Mouse (Mus musculus): Measurements from ENCODE around the gene Fhad1.

The Fhad1 gene

GRCm38 (mm10) chr4:141893157-141893784 is 121.6 kb downstream of the Fhad1 start:
- in situ Hi-C loops (cut with MboI; ENCODE audit: low sequenced_read_pairs), result no loop called here

DNA sequence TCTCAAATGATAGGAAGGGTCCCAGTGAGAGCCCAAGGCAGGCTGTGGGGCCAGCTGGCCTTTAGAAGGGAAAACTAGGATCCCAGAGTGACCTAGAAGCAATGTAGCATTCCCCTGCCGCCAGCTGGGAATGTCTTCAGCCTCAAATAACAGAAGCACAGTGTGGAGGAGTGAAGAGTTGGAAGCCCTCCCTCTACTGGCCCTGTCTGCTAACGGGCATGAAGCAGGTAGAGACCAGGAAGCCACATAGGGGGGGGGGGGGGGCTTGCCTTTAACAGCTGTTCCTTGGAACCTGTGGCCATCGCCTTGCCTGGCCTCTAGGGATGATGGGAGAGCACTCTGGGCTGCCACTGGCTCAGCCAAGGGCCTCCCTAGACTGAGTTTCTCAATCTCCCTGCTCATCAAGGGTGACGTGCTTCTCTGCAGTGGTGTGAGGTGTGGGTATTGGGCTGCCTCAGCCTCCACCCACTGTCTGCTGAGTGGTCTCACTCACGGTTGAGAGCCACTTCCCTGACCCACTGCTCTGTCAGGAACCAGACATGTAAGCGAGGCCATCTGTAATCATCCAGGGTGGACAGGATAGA is 128.4 kb downstream of the Fhad1 start:
- in situ Hi-C loops (cut with MboI; ENCODE audit: low sequenced_read_pairs), result no loop called here

- in situ Hi-C loops (cut with MboI; ENCODE audit: low sequenced_read_pairs), result no loop called here
Observed at GRCm38 (mm10) chr4:141885451-141885850, 129.4 kb downstream of the Fhad1 start.

DNA sequence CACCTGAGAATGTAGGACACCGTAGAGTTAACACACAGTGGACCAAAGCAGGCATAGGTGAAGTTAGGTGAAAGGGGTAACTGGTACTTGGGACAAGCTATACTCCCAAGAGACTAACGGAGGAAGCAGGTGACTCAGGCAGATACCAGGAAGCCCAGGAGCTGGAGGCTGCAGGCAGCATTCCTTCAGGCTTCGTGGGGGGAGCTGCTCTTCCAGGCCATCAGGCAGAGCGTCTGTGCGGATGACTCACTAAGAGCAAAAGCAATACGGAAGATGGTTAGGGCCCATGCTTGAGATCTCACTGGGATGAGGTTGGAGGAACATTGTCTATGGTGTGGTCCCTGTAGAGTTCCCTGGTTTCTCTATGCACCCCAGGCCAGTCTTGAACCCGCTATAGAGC is 132.0 kb downstream of the Fhad1 start:
- in situ Hi-C loops (cut with MboI; ENCODE audit: low sequenced_read_pairs), result no loop called here

DNA sequence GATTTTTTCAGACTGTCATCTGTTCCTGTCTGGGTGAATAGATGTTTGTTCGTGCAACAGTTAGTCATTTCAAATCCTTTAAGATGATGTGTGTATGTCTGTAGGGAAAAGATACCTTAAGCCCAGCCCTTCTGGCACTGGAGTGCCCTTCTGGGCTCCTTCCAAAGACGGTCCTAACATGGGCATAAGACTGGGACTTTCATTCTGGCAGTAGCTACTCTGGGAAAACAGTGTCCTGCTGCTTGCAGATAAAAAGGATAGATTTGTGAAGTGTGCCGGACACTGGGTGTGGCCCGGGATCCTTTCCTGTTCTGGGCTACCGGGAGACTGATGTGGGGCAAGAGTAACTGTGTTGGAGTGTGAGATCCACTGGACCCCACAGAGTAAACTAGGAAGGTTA is 132.9 kb downstream of the Fhad1 start:
- in situ Hi-C loops (cut with MboI; ENCODE audit: low sequenced_read_pairs), result no loop called here

DNA sequence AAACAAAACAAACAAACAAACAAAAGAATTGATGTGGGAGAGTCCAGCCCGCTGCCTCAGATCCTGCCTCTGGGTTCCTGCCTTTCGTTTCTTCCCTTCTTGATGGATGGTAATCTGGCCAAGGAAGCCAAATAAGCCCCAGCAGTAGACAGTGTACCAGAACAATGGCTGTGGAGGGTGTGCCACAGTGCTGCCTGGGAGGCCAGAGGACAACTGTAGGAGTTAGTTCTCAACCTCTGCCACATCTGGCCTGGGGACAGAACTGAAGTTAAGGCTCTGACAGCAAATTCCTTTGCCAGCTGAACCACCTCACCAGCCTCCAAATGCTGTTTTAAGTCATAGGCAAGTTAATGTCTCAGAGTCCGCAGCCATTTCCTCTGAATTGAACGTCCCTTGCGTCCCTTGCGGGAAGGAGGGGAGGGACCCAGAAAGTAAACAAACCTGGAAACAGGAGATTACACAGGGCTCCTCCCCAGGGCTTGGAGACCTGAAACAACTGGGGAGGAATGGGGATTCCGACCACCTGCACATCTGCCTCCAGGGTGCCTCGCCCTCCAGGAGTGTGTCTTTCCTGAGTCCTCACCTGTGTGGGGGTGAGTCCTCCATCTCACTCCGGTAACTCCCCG is 133.5 kb downstream of the Fhad1 start:
- in situ Hi-C loops (cut with MboI; ENCODE audit: low sequenced_read_pairs), result no loop called here

DNA sequence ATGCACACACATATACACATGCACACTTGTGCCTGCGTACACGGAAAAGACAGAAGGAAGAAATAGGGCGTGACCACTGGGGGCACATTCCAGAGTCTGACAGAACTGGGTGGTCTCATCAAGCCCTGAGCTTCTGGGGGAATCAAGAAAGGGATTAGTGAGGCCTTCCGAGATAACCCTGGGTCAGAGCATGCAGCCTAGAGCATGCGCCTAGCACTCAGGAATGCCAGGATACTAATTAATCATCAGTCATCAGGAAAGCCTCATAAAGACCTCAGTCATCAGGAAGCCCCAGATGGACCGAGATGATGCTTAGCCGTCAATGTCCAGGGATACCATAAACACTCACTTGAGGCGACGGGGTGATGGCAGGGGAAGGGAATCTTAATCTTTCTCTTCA is 135.0 kb downstream of the Fhad1 start:
- in situ Hi-C loops (cut with MboI; ENCODE audit: low sequenced_read_pairs), result no loop called here

DNA sequence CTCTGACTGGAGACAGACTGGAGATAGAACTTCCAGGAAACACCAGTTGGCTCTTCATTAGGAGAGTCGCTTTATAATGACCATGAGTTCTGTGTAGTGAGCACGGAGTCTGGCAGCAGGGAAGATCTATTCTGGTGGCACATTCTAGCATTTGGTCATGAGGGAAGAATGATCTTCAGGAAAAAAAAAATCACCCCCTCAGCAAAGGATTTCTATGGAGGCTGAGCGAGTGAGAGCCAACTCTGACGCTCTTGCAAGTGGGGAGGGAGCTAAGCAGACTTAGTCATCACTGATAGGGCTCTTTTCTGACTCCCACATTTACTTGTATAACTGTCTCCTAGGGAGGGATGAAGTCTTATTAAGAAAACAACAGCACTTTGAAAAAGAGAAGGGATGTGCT is 135.8 kb downstream of the Fhad1 start:
- in situ Hi-C loops (cut with MboI; ENCODE audit: low sequenced_read_pairs), result no loop called here

GRCm38 (mm10) chr4:141878621-141879020 is 136.3 kb downstream of the Fhad1 start:
- in situ Hi-C loops (cut with MboI; ENCODE audit: low sequenced_read_pairs), result no loop called here

DNA sequence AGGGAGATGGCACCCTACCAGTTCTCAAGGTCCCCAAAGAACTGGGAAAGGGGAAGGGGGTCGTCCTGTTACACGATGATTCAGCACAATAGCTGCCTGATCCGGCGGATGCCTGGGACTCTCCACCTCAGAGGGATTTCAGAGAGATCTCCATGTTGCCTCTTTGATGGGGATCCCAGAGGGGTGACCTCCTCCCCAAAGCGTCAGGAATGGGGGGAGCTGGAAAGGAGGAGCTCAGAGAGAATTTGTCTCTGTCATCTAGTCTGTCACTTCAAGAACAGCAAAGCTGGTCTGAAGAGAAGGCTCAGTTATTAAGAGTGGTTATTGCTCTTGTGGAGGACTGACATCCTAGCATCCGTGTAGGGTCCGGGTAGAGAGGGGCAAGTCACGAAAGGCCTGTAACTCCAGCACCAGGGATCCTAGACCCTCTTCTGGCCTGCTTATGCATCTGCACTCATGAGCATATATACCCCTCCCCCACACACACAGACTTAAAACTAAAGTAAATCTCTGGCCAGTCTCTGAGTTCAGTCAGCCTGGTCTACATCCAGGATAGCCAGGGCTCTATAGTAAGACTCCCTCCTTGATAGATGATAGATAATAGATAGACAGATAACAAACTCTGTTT is 139.3 kb downstream of the Fhad1 start:
- in situ Hi-C loops (cut with MboI; ENCODE audit: low sequenced_read_pairs), result no loop called here

- in situ Hi-C loops (cut with MboI; ENCODE audit: low sequenced_read_pairs), result no loop called here
Observed at GRCm38 (mm10) chr4:141874601-141875460, 140.1 kb downstream of the Fhad1 start, which contains the start of gene Efhd2. TSS of gene Efhd2 (minus strand) at chr4:141874920.

DNA sequence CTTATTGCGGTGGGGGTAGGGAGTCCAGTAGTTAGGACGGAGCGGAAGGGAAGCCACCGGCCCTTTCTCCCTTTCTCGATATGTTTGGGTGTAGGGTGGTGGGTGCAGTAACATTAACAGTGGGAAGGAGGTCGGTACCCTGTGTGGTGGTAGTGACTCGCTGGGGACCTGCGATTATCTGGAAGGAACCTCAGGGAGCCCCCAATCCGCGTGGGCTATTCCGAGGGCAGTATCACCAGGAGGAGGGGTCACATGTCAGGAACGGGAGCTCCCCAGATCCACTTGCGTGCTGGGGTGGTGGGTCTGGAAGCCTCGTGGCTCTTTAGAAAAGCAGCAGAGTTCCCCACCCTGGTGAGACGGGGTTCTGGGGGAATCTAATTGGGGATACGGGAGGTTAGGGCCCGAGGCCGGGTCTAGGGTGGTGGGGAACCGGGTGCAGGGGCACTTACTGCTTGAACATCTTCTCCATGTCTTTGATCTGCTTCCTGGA is 140.7 kb downstream of the Fhad1 start:
- in situ Hi-C loops (cut with MboI; ENCODE audit: low sequenced_read_pairs), result no loop called here

- in situ Hi-C loops (cut with MboI; ENCODE audit: low sequenced_read_pairs), result no loop called here
Observed at GRCm38 (mm10) chr4:141872977-141873376, 141.9 kb downstream of the Fhad1 start.

GRCm38 (mm10) chr4:141871909-141872308 is 143.0 kb downstream of the Fhad1 start:
- in situ Hi-C loops (cut with MboI; ENCODE audit: low sequenced_read_pairs), result no loop called here

DNA sequence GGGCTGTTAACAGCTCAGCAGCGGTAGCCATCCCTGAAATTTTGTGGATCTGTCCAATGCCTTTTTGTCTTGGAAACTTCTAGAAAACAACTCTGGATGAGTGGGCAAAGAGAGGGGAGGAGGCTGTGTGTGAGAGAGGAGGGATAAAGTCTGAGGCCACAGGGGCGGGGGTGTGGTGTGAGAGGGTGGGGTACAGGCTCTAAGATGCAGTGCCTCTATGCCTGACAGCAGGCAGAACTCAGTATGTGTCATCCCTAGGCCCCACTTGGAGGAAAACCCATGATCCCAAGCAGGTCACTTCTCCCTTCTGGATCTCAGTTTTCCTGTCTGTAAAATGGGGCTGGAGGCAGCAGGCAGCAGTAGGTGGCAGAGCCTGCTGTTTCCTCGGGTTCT is 143.6 kb downstream of the Fhad1 start:
- in situ Hi-C loops (cut with MboI; ENCODE audit: low sequenced_read_pairs), result no loop called here

GRCm38 (mm10) chr4:141870666-141871332 is 144.1 kb downstream of the Fhad1 start:
- in situ Hi-C loops (cut with MboI; ENCODE audit: low sequenced_read_pairs), result no loop called here

- in situ Hi-C loops (cut with MboI; ENCODE audit: low sequenced_read_pairs), result no loop called here
Observed at GRCm38 (mm10) chr4:141869436-141870215, 145.3 kb downstream of the Fhad1 start.

- in situ Hi-C loops (cut with MboI; ENCODE audit: low sequenced_read_pairs), result no loop called here
Observed at GRCm38 (mm10) chr4:141868051-141868450, 146.8 kb downstream of the Fhad1 start.

DNA sequence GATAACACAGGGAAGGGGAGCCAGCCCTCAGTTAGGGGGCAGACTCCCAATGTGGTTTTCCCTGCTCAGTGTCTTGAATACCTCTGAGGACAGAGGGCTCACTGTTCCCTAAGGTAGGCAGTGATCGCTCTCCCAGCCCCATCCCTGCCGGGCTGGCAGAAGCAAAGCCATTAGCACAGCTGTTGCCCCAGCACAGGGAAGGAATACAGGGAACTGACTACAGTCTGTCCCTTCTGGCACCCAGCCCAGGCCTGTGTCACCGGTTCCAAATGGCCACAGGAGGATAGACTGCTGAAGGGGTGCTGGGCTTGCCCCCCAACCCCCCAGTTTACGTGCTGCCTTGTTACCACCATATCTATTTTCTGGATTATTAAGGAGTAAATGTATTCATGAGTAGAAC is 147.4 kb downstream of the Fhad1 start:
- in situ Hi-C loops (cut with MboI; ENCODE audit: low sequenced_read_pairs), result no loop called here

All from CH12F3 (cell line).